Mouse (Mus musculus): Measurements from ENCODE around the gene Ralb.

Ralb gene

DNA sequence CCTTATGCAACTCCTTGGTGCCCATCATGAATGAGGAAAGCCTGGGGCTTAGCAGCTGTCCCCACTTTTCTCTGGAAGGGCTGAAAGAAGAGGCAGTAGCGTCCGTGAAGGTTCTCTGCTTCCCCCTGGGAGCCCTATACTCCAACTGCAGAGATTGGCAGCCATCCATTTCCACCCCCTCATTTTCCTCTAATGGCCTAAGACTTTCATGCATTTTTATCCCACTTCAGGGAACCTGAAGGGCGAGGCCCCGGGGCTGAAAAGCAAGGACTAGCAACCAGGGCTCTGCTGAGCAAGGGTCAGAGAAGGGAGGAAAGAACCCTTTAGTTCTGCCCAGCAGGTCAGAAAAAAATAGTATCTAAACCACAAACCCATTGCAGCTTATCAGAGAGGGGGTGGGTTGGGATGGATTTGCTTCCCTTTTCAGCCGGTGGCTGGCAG is 20.4 kb upstream of the Ralb start:
- DNase-seq (ENCODE audit: inconsistent ontology term) = peak; percentile 68

GRCm38 (mm10) chr1:119523826-119524225 is 19.2 kb upstream of the Ralb start:
- DNase-seq (ENCODE audit: inconsistent ontology term) = no peak

GRCm38 (mm10) chr1:119523369-119523768 is 18.8 kb upstream of the Ralb start:
- DNase-seq (ENCODE audit: inconsistent ontology term) = no peak

- no peak for DNase-seq (ENCODE audit: inconsistent ontology term)
Observed at GRCm38 (mm10) chr1:119522726-119523125, 18.1 kb upstream of the Ralb start.

GRCm38 (mm10) chr1:119521681-119522080 is 17.1 kb upstream of the Ralb start:
- DNase-seq (ENCODE audit: inconsistent ontology term) = no peak

DNA sequence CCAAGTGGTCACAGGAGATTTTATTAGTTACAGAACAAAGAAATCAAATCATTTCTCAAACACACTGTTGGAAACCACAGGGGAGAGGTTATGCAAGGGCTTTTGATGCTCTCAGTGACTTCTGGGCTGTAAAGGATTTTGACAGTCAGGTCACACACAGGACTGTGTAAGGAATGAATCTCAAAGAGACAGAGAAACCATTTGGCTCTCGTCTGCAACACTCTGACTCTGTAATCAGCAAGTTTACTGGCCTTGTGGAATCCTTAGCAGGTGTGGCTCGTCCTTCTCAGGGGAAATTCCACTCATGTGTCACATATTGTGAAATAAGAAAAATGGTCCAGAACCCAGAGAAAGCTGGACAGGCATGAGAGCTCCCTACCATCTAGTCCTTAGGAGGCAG is 16.4 kb upstream of the Ralb start:
- DNase-seq (ENCODE audit: inconsistent ontology term) = peak; percentile 33

DNA sequence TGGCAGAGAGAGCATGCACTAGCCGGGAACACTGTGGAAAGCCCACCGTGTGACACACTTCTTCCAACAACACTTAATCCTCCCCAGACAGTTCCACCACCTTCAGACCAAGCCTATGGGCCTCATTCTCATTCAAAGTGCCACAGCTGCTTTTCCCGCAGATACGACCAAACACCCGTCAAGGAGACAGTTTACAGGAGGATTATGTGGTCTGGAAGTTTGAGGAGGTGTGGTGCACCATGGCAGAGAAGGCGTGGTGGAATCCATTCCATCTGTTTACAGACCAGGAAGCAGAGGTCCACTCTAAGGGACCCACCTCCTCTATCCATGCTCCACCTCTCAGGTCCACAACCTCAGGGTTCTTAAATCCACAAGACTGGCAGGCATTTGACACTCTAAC is 14.7 kb upstream of the Ralb start:
- no peak for DNase-seq (ENCODE audit: inconsistent ontology term)

DNA sequence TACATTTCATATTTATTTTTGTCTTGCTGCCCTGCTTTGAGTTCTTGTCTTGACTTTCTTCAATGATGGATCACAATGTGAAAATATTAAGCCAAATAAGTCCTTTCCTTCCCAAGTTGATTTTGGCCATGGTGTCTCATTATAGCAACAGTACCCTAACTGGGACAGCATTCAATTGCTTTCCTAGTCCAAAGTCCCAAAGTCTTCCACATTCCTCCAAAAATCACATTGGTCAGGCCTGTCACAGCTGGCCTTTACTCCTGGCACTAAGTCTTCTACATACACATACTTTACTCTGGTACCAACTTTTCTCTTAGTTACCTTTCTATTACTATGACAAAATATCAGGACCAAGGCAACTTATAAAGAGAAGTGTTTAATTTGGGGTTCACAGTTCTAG is 14.2 kb upstream of the Ralb start:
- no peak for DNase-seq (ENCODE audit: inconsistent ontology term)

DNA sequence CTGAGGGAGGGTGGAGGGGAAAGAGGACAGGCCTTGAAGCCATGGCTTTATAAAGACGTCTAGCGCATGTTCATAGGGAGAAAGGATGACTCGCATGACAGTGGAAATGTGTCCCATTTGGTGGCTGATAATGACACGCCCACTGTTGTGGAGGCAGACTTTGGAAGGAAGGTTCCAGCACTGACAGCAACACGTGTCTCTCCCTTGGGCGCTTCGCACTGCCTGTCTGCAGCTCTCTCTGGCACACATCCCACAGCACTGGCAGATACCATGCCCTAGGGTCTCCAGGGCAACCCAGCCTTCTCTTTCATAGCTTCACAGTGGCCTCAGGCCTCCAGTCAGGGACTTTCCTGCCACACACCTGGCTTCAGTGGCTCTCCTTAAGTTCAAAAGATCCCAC is 13.5 kb upstream of the Ralb start:
- DNase-seq (ENCODE audit: inconsistent ontology term) = no peak

GRCm38 (mm10) chr1:119510857-119511256 is 6.3 kb upstream of the Ralb start:
- DNase-seq (ENCODE audit: inconsistent ontology term) = no peak

DNA sequence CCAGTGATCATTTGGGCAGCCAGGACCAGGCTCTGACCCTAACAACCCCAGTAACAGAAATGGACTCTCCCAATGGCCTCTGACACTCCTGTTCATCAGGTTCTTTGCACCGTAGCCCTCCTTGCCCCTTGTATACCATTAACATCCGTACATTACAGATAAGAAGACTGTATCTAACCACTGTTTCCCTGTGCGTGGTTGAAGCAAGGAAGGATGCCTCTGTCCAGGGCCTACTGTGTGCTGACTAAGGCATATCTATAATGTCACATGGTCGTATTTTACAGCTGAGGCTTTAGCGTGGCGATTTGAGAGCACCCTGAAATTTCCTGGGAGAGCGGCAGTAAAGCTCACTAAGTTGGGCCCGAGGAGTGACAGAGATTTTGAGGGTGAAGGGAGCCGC is 5.8 kb upstream of the Ralb start:
- DNase-seq (ENCODE audit: inconsistent ontology term) = no peak

- DNase-seq (ENCODE audit: inconsistent ontology term) = no peak
Observed at GRCm38 (mm10) chr1:119509474-119509873, 4.9 kb upstream of the Ralb start.

DNA sequence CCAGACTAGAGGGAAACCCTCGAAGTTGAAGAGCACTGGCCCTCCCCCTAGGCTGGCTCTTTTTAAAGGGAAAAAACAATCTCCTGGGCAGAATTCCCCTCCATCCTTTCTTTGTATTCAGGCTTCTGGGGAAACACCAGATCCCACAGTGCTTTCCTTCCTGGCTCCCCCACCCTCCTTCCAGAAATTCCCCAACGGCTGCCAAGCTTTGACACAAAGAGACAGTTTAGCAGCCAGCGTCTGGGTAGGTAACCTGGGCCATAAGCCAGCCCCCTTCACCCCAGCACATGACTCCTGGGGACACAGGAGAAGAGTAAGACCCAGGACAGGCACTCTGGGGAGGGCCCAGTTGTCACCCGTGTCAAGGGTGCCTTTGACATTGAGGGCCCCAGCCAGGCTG is 4.0 kb upstream of the Ralb start:
- peak; percentile 36 for DNase-seq (ENCODE audit: inconsistent ontology term)

GRCm38 (mm10) chr1:119505951-119506350 is 1.4 kb upstream of the Ralb start:
- DNase-seq (ENCODE audit: inconsistent ontology term) = no peak

DNA sequence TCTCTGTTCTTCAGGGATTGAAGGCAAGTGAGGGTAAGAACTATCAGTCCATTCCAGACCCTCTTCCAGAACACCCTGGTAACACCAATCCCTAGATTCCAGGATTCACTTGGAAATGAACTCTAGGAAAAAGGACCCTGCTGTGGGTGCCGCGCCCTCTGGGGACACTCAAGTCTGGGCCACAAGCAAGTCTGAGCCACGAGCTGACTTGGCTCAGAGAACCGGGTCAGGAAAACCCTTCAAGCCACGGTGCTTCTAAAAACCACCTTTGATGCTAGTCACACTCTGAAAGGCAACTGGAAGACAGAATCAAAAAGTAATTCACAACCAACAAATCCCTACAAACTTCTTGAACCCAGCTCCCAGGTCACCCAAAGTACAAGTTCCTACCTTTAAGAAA is 786 bp downstream of the Ralb start:
- no peak for DNase-seq (ENCODE audit: inconsistent ontology term)

DNA sequence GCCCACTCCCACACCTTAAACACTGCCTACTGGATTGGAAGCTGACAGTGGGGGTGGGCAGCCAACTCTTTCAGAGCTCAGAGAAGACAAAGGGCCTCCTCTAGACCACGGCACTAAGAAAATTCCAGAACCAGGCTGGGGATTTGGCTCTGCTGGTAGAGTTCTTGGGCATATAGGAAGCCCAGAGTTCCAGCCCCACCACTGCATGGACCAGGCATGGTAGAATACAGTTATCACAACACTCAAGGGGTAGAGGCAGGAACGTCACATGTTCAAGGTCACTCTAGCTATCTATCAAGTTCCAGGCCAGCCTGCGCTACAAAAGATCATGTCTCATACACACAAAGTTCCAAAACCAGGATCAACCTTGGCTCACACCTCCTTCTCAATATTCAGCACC is 1.4 kb downstream of the Ralb start:
- no peak for DNase-seq (ENCODE audit: inconsistent ontology term)

DNA sequence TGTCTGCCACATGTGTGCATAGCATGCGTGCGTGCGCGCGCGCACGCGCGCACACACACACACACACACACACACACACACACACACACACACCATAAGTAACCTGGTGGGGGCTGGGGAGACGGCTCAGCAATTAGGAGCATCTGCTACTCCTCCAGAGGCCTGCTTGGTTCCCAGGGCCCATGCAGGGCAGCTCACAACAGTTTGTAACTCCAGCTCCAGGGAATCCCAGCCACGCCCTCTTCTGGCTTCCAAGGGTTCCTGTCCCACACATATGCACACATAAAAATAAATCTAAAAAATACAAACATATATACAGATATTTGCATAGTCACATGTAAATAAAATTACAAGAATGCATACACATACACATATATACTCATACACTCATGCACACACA is 1.9 kb downstream of the Ralb start:
- DNase-seq (ENCODE audit: inconsistent ontology term) = no peak

- DNase-seq (ENCODE audit: inconsistent ontology term) = no peak
Observed at GRCm38 (mm10) chr1:119501881-119502280, 2.7 kb downstream of the Ralb start.

DNA sequence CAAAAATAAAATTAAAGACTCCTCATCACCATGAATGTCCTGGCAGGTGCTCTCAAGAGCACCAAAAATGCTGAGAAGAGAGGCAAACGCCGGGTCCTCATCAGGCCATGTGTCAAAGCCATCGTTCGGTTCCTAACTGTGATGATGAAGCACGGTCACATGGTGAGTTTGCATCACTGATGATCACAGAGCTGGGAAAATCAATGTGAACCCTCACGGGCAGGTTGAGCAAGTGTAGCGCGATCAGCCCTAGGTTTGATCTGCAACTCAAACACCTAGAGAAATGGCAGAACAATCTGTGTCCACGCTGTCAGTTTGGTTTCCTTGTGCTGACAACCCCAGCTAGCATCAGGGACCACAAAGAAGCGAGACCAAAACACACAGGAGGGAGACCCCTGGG is 5.1 kb downstream of the Ralb start:
- no peak for DNase-seq (ENCODE audit: inconsistent ontology term)

DNA sequence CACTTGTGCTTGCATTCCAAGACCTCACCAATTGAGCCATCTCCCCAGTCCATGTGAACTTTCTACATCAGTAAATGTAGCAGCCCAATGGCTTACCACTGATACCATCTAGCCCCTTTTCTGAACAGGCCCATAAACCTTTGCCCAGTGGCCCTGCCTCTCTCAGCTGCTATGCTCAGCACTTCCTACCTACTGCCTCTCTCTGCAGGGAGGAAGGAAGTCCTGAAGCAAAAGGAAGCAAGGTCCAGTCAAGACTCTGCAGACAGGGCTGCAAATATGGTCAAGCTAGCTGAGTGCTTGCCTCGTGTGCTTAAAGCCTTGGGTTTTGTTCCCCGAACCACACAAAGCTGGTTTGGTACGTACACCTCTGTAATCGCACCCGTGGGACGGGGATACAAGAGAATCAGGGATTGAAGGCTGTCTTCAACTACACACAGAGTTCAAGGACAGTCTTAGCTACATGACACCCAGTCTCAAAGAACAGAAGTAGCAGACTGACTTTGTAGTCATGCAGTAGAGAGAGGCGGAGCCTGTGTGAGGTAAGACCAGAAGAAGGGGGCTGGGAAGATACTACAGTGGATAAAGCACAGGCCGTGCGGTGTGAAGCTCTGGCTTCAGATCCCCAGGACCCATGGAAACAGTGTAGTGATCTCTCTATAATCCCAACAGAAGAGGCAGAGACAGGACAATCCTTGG is 5.9 kb downstream of the Ralb start:
- no peak for DNase-seq (ENCODE audit: inconsistent ontology term)

DNA sequence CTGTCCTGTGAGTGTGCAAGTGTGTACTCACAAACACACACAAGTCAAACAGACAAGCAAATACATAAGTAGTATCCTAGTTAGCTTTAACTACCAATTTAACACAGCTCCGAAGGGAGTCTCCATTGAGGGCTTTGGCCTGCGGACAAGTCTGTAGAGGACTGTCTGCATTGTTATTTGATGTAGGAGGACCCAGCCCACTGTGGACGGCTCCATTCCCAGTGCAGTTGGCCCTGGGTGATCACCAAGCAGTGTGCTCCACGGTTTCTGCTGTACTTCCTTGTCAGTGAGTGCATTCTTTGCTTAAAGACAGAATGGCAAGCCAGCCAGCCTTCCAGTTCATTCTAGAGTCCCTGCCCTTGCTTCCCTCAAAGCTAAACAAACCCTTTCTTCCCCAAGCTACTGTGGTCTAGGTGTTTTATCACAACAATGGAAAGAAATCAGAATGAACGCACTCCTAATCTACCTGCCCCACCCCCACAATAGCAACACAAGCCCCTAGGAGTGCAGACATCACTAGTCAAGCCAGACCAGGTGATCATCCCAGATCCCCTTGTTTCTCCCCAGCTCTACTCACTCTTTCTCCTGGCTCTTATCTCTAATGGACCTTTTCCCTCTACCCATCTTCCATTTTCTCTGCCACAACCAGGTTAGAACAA is 7.1 kb downstream of the Ralb start:
- no peak for DNase-seq (ENCODE audit: inconsistent ontology term)

DNA sequence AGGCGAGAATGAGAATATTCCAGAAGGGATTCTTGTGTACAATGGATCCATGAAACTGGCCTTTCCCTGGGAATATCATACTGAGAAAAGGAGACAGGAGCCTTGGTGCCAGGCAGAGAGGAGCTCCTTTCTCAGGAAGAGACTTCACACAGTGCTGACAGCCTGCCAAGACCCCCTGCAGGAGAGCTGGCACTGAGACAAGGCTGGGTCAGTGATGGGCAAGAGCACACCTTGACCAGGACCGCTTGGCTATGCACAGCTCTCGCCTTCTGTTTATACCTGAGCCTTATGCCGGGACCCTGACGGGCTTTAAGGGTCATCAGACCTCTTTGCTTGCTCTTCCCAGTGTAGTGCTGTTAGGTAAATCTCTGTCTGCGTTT is 9.2 kb downstream of the Ralb start:
- DNase-seq (ENCODE audit: inconsistent ontology term) = no peak

- no peak for DNase-seq (ENCODE audit: inconsistent ontology term)
Observed at GRCm38 (mm10) chr1:119494712-119495395, 9.7 kb downstream of the Ralb start.

Measured in Muller cell, postnatal 12 days (primary cell).